Mouse (Mus musculus): ENCODE data around the gene Cant1. TPM values are rescaled to one million over a fixed set of nuclear protein-coding genes. Genes with fewer than 3 reads are reported as not detected.

Gene Cant1
- polyA plus RNA-seq, 1 experiment from 2014 or later: 30.8 TPM

Other genes with a start within 250 kb of the Cant1 start
- gene Cyth1, start 170.5 kb downstream of the Cant1 start, polyA plus RNA-seq (2014; fragmentation: Nextera tagmentation; extraction: Ambion mirVana): 11.4 and 12.5 TPM in 2 replicates
- 15.9 and 16.1 TPM in 2 replicates for gene Usp36, start 128.8 kb downstream of the Cant1 start, polyA plus RNA-seq (2014; fragmentation: Nextera tagmentation; extraction: Ambion mirVana)
- 0.63 and 1.2 TPM in 2 replicates for gene Cep295nl, start 76.6 kb downstream of the Cant1 start, polyA plus RNA-seq (2014; fragmentation: Nextera tagmentation; extraction: Ambion mirVana)
- 182 and 196 TPM in 2 replicates for gene Timp2, start 63.3 kb downstream of the Cant1 start, polyA plus RNA-seq (2014; fragmentation: Nextera tagmentation; extraction: Ambion mirVana)
- 11.8 and 14.2 TPM in 2 replicates for gene Lgals3bp, start 17.0 kb downstream of the Cant1 start, polyA plus RNA-seq (2014; fragmentation: Nextera tagmentation; extraction: Ambion mirVana)
- gene C1qtnf1, start 9.1 kb upstream of the Cant1 start, polyA plus RNA-seq (2014; fragmentation: Nextera tagmentation; extraction: Ambion mirVana): 14.3 and 15.9 TPM in 2 replicates
- gene Engase, start 57.7 kb upstream of the Cant1 start, polyA plus RNA-seq (2014; fragmentation: Nextera tagmentation; extraction: Ambion mirVana): 6.0 and 7.6 TPM in 2 replicates

Data from embryonic facial prominence, embryonic 14.5 days (tissue).